ENCODE assay signal across 9 mouse cellular contexts in the genomic region with DNA sequence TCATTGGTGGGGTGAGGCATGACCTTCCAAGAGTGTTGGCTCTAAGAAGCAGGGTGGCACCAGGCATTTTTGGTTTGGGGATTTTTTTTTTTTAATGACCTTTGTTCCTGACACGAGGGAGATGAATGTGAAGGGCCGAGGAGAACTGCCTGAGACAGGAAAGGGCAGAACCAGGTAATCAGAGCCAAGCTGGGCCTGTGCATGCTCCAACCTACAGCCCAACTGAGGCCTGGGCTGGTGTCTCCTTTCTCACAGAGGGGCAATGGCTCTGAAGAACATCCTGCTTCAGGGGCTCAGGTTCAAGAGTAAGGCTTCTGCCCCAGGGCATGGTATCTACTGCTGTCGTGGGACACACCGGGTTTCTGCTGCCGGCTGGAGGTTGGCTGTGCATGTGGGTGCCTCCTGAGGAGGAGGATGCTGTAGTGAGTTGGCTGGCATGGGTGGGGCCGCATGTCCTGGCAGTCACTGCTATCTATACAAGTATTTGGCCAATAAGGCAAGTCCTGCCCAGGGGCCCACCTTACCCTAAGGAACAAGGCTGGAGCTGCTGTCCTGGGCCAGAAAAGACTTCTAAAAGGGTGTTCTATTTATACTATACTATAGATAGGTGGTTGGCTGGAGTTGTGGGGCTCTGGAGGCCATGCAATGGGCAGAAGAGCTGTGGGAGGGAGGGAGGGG. TPM values are rescaled to one million over a fixed set of nuclear protein-coding genes. Genes with fewer than 3 reads are reported as not detected.
DNase-seq lines count a peak whose midpoint lies in the region; ATAC-seq and TF ChIP-seq lines count a peak whose summit lies in the region.
"Had no signal": no experiment of that assay in that cellular context is flagged by ENCODE, and none has a peak within 500 bp of the region (broad histone marks: within the 10 kb centered on the region; RNA-seq: fewer than 3 reads in every experiment).

No protein-coding gene starts in this region.

- H3K9ac ChIP-seq in hindbrain, embryonic 12.5 days: no peak overlapping the region; the same call in 1 of the 2 replicates
- no peak overlapping the region for H3K9ac ChIP-seq in hindbrain, embryonic 14.5 days
- H3K9ac ChIP-seq in MEL (ENCODE audit: control insufficient read depth, low read depth, low read length, poor library complexity, severe bottlenecking): no peak overlapping the region
- peak overlapping the region; percentile 25 for H3K9ac ChIP-seq in heart, embryonic 15.5 days
- H3K9ac ChIP-seq in midbrain, embryonic 12.5 days (replicated peaks): 0 out of 2 replicates have a peak overlapping the region, but pooled peaks have one; percentile 13

- H3K79me2 ChIP-seq in MEL (ENCODE audit: control insufficient read depth, insufficient read depth, low read length, poor library complexity): peaks cover 72% of the 10 kb centered on the region

- no peaks in the 10 kb centered on the region for H3K9me3 ChIP-seq in hindbrain, embryonic 12.5 days (replicated peaks)
- no peaks in the 10 kb centered on the region for H3K9me3 ChIP-seq in hindbrain, embryonic 14.5 days (ENCODE audit: control insufficient read depth, low read length)
- no peaks in the 10 kb centered on the region for H3K9me3 ChIP-seq in MEL (replicated peaks; ENCODE audit: insufficient read depth, low read length)
- no peaks in the 10 kb centered on the region for H3K9me3 ChIP-seq in heart, embryonic 15.5 days (replicated peaks)
- H3K9me3 ChIP-seq in midbrain, embryonic 12.5 days: no peaks in the 10 kb centered on the region

- no peak for TF ChIP-seq EP300 in MEL (IDR thresholded peaks at IDR 0.05; ENCODE audit: low read depth in 1 of 2, low read length in 2 of 2)

- ATAC-seq in hindbrain, embryonic 12.5 days (ENCODE audit: low FRiP score): no peak
- no peak for ATAC-seq in hindbrain, embryonic 14.5 days (ENCODE audit: low FRiP score)
- ATAC-seq in heart, embryonic 15.5 days (replicated peaks; ENCODE audit: insufficient number of reproducible peaks, insufficient read depth, low FRiP score, low read depth): 0 out of 2 replicates have a peak, but pooled peaks have one; percentile 8
- no peak for ATAC-seq in midbrain, embryonic 12.5 days (ENCODE audit: low FRiP score, low read depth)

- DNase-seq in hindbrain, embryonic 14.5 days (ENCODE audit: low spot score): no peak
- DNase-seq in MEL (ENCODE audit: low read depth, low spot score): peak; percentile 25
- no peak for DNase-seq in kidney, adult 18-20 months
- DNase-seq in cerebellum, adult 8-10 months: no peak
- DNase-seq in thymus, postnatal 14 days: no peak

- TF ChIP-seq CTCF in MEL (IDR thresholded peaks at IDR 0.05 in 2 of 3, conservative IDR thresholded peaks at IDR 0.05 in 1 of 3; ENCODE audit: control insufficient read depth in 1 of 3, insufficient read depth in 1 of 3, low read depth in 2 of 3, low read length in 3 of 3, poor library complexity in 1 of 3, severe bottlenecking in 1 of 3): no peak

- no peak for TF ChIP-seq RAD21 in MEL (IDR thresholded peaks at IDR 0.05; ENCODE audit: low read depth, low read length)

- H3K36me3 ChIP-seq in hindbrain, embryonic 12.5 days: peaks cover 58% of the 10 kb centered on the region
- peaks cover 37% of the 10 kb centered on the region for H3K36me3 ChIP-seq in hindbrain, embryonic 14.5 days (replicated peaks; ENCODE audit: control insufficient read depth, insufficient read depth)
- peaks cover 12 to 47% of the 10 kb centered on the region in 2 experiments; a peak in 3 of 4 replicates for H3K36me3 ChIP-seq in MEL (ENCODE audit: control insufficient read depth in 1 of 2, insufficient read depth in 2 of 2, low read length in 2 of 2)
- H3K36me3 ChIP-seq in heart, embryonic 15.5 days: peaks cover 26% of the 10 kb centered on the region
- H3K36me3 ChIP-seq in midbrain, embryonic 12.5 days: peaks cover 59% of the 10 kb centered on the region

- peaks cover 57% of the 10 kb centered on the region for H3K4me1 ChIP-seq in hindbrain, embryonic 12.5 days
- peaks cover 37% of the 10 kb centered on the region for H3K4me1 ChIP-seq in hindbrain, embryonic 14.5 days (replicated peaks; ENCODE audit: control insufficient read depth, insufficient read depth, low read length)
- H3K4me1 ChIP-seq in MEL (ENCODE audit: control insufficient read depth in 1 of 2, insufficient read depth in 2 of 2, low read length in 2 of 2): peaks cover 2 to 34% of the 10 kb centered on the region in 2 experiments
- peaks cover 82% of the 10 kb centered on the region for H3K4me1 ChIP-seq in heart, embryonic 15.5 days (replicated peaks)
- H3K4me1 ChIP-seq in midbrain, embryonic 12.5 days: peaks cover 61% of the 10 kb centered on the region

- H3K4me2 ChIP-seq in hindbrain, embryonic 12.5 days (replicated peaks): peak overlapping the region; percentile 89
- H3K4me2 ChIP-seq in hindbrain, embryonic 14.5 days (replicated peaks): no peak overlapping the region
- H3K4me2 ChIP-seq in heart, embryonic 15.5 days: peak overlapping the region; percentile 65
- H3K4me2 ChIP-seq in midbrain, embryonic 12.5 days (replicated peaks): 0 out of 2 replicates have a peak overlapping the region, but pooled peaks have one; percentile 67

- TF ChIP-seq POLR2A in MEL (IDR thresholded peaks at IDR 0.05; ENCODE audit: control insufficient read depth in 1 of 2, insufficient read depth in 1 of 2, low read depth in 1 of 2, low read length in 2 of 2, poor library complexity in 1 of 2): no peak

- WGBS in hindbrain, embryonic 12.5 days: 71% methylated on average over 6 of the region's 6 CpGs
- WGBS in hindbrain, embryonic 14.5 days: 63% methylated on average over 6 of the region's 6 CpGs
- 31% methylated on average over 6 of the region's 6 CpGs for WGBS in heart, embryonic 15.5 days
- 81% methylated on average over 6 of the region's 6 CpGs for WGBS in midbrain, embryonic 12.5 days

- no peaks in the 10 kb centered on the region for H3K27me3 ChIP-seq in hindbrain, embryonic 12.5 days
- no peaks in the 10 kb centered on the region for H3K27me3 ChIP-seq in hindbrain, embryonic 14.5 days (ENCODE audit: control insufficient read depth, insufficient read depth, low read length)
- H3K27me3 ChIP-seq in MEL (ENCODE audit: control insufficient read depth in 1 of 2, insufficient read depth in 2 of 2, low read length in 2 of 2): no peaks in the 10 kb centered on the region
- no peaks in the 10 kb centered on the region for H3K27me3 ChIP-seq in heart, embryonic 15.5 days
- H3K27me3 ChIP-seq in midbrain, embryonic 12.5 days: no peaks in the 10 kb centered on the region

- no peak overlapping the region for H3K27ac ChIP-seq in hindbrain, embryonic 12.5 days
- H3K27ac ChIP-seq in hindbrain, embryonic 14.5 days: no peak overlapping the region
- no peak overlapping the region for H3K27ac ChIP-seq in MEL (ENCODE audit: control insufficient read depth, low read depth, low read length)
- peak overlapping the region; percentile 99 for H3K27ac ChIP-seq in heart, embryonic 15.5 days
- no peak overlapping the region for H3K27ac ChIP-seq in midbrain, embryonic 12.5 days (replicated peaks)

- no peak overlapping the region for H3K4me3 ChIP-seq in hindbrain, embryonic 12.5 days
- H3K4me3 ChIP-seq in hindbrain, embryonic 14.5 days (replicated peaks; ENCODE audit: low read length): no peak overlapping the region
- H3K4me3 ChIP-seq in MEL (ENCODE audit: control insufficient read depth in 1 of 2, insufficient read depth in 1 of 2, low read depth in 2 of 2, low read length in 2 of 2): no peak overlapping the region
- H3K4me3 ChIP-seq in heart, embryonic 15.5 days: peak overlapping the region; percentile 91
- no peak overlapping the region for H3K4me3 ChIP-seq in midbrain, embryonic 12.5 days

TF ChIP-seq in MEL, 35 proteins besides CTCF, POLR2A, EP300 and RAD21:
- TF ChIP-seq TBP (IDR thresholded peaks at IDR 0.05; ENCODE audit: low read depth, low read length): no peak
- no peak for TF ChIP-seq RCOR1 (IDR thresholded peaks at IDR 0.05; ENCODE audit: low read depth, low read length)
- no peak for TF ChIP-seq MAFK (IDR thresholded peaks at IDR 0.05; ENCODE audit: borderline replicate concordance, low read depth, low read length)
- no peak for TF ChIP-seq MYC (IDR thresholded peaks at IDR 0.05; ENCODE audit: low read depth, low read length)
- TF ChIP-seq ZNF384 (IDR thresholded peaks at IDR 0.05; ENCODE audit: low read depth, low read length): no peak
- TF ChIP-seq ZC3H11A (IDR thresholded peaks at IDR 0.05; ENCODE audit: low read depth, low read length): no peak
- no peak for TF ChIP-seq KAT2A (conservative IDR thresholded peaks at IDR 0.05; ENCODE audit: low read depth, low read length)
- no peak for TF ChIP-seq TCF12 (IDR thresholded peaks at IDR 0.05; ENCODE audit: low read depth, low read length)
TF ChIP-seq in MEL: peak in this region for 0.

RNA-seq across cellular contexts. Expression of a gene that starts 5.3 kb away (rescaled TPM):
- polyA plus RNA-seq in hindbrain, embryonic 12.5 days (2016; fragmentation: Nextera tagmentation; extraction: Ambion mirVana): 1,402 and 1,486 TPM in 2 replicates
- 861 and 971 TPM in 2 replicates for polyA plus RNA-seq in hindbrain, embryonic 14.5 days (2014; fragmentation: Nextera tagmentation; extraction: Ambion mirVana)
- 710 and 1,836 TPM in 2 replicates for total RNA-seq in MEL (2012; rRNA removed)
- 1,000 to 10,000 TPM in 1 of 2 experiments, 10 to 100 TPM in 1; 71.6 to 2,746 TPM for polyA plus RNA-seq in MEL (2012; ENCODE audit: insufficient read depth in 1 of 2, insufficient read length in 2 of 2, low read depth in 1 of 2, low replicate concordance in 2 of 2, missing spikeins in 1 of 2)
- 1,637 and 1,814 TPM in 2 replicates for polyA plus RNA-seq in heart, embryonic 15.5 days (2015; fragmentation: Nextera tagmentation; extraction: Ambion mirVana)
- polyA plus RNA-seq in midbrain, embryonic 12.5 days (2016; fragmentation: Nextera tagmentation; extraction: Ambion mirVana): 1,621 and 1,694 TPM in 2 replicates

RNA-seq across cellular contexts. Expression of a gene that starts 18.5 kb away (rescaled TPM):
- polyA plus RNA-seq in hindbrain, embryonic 12.5 days (2016; fragmentation: Nextera tagmentation; extraction: Ambion mirVana): 0.46 and 0.83 TPM in 2 replicates
- polyA plus RNA-seq in hindbrain, embryonic 14.5 days (2014; fragmentation: Nextera tagmentation; extraction: Ambion mirVana): 2.9 and 6.0 TPM in 2 replicates
- total RNA-seq in MEL (2012; rRNA removed): not detected in 2 replicates
- under 1 TPM in 1 of 2 experiments, not detected in 1; 0.04 TPM for polyA plus RNA-seq in MEL (2012; ENCODE audit: insufficient read depth in 1 of 2, insufficient read length in 2 of 2, low read depth in 1 of 2, low replicate concordance in 2 of 2, missing spikeins in 1 of 2)
- polyA plus RNA-seq in heart, embryonic 15.5 days (2015; fragmentation: Nextera tagmentation; extraction: Ambion mirVana): 0.31 and 0.65 TPM in 2 replicates
- 0.38 and 0.40 TPM in 2 replicates for polyA plus RNA-seq in midbrain, embryonic 12.5 days (2016; fragmentation: Nextera tagmentation; extraction: Ambion mirVana)
- total RNA-seq: liver, adult 2 months had no signal

RNA-seq across cellular contexts. Expression of a gene that starts 44.4 kb away (rescaled TPM):
- 127 TPM in 2 replicates for polyA plus RNA-seq in hindbrain, embryonic 12.5 days (2016; fragmentation: Nextera tagmentation; extraction: Ambion mirVana)
- polyA plus RNA-seq in hindbrain, embryonic 14.5 days (2014; fragmentation: Nextera tagmentation; extraction: Ambion mirVana): 216 and 219 TPM in 2 replicates
- total RNA-seq in MEL (2012; rRNA removed): 5.9 and 6.4 TPM in 2 replicates
- polyA plus RNA-seq in MEL (2012; ENCODE audit: insufficient read depth in 1 of 2, insufficient read length in 2 of 2, low read depth in 1 of 2, low replicate concordance in 2 of 2, missing spikeins in 1 of 2): 10 to 100 TPM in 1 of 2 experiments, not detected in 1; 13.8 TPM
- 14.0 and 24.3 TPM in 2 replicates for polyA plus RNA-seq in heart, embryonic 15.5 days (2015; fragmentation: Nextera tagmentation; extraction: Ambion mirVana)
- polyA plus RNA-seq in midbrain, embryonic 12.5 days (2016; fragmentation: Nextera tagmentation; extraction: Ambion mirVana): 117 and 126 TPM in 2 replicates

Comparison
In these comparisons a context has a peak if more than half of its experiments do, and no peak if none do; other contexts are left out.
1. H3K9ac ChIP-seq: peak in heart, embryonic 15.5 days (single experiment) and midbrain, embryonic 12.5 days (single experiment); none in hindbrain, embryonic 12.5 days (single experiment), hindbrain, embryonic 14.5 days (single experiment) and MEL (single experiment).